In the genomic region with DNA sequence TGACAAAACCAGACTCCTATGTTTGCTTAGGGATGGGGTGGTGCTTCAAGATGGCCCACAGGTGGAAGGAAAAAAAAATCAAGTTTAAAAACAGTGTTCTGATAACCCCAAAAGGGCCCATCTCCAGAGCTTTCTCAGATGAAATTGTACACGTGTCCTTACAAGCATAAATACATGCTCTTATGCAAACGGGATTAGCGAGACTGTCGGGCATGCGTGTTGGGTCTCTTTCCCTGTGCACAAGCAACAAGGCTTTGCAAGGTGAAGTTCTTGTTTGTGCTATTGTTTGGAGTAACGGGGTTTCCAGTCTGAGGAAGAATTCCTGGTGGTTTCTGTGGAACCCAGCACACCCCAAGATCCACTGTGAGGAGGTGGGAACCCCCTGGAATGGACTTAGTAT, we compare ENCODE assay signal across 12 mouse cellular contexts. TPM values are rescaled to one million over a fixed set of nuclear protein-coding genes. Genes with fewer than 3 reads are reported as not detected.
DNase-seq lines count a peak whose midpoint lies in the region; ATAC-seq and TF ChIP-seq lines count a peak whose summit lies in the region.
"Had no signal": no experiment of that assay in that cellular context is flagged by ENCODE, and none has a peak within 500 bp of the region (broad histone marks: within the 10 kb centered on the region; RNA-seq: fewer than 3 reads in every experiment).

No protein-coding gene starts in this region.

- H3K9me3 ChIP-seq in heart, embryonic 13.5 days, result no peaks in the 10 kb centered on the region
- H3K9me3 ChIP-seq in neural tube, embryonic 13.5 days, result no peaks in the 10 kb centered on the region
- H3K9me3 ChIP-seq: heart, embryonic 10.5 days had no signal

- ATAC-seq in heart, embryonic 13.5 days (ENCODE audit: extremely low read depth, insufficient number of reproducible peaks, low FRiP score, low TSS enrichment), result no peak
- no peak for ATAC-seq in neural tube, embryonic 13.5 days (ENCODE audit: low read depth)

- TF ChIP-seq CTCF in cortical plate, adult 2 months (IDR thresholded peaks at IDR 0.05; ENCODE audit: extremely low read depth, insufficient read depth, low read length), result no peak

- TF ChIP-seq POLR2A in cortical plate, adult 2 months (IDR thresholded peaks at IDR 0.05; ENCODE audit: extremely low read depth, insufficient read depth, low read length), result no peak

- peak overlapping the region; percentile 85 for H3K4me2 ChIP-seq in heart, embryonic 13.5 days
- peak overlapping the region; percentile 97 for H3K4me2 ChIP-seq in neural tube, embryonic 13.5 days

- peaks cover 41% of the 10 kb centered on the region for H3K4me1 ChIP-seq in heart, embryonic 13.5 days
- peaks cover 6% of the 10 kb centered on the region for H3K4me1 ChIP-seq in cortical plate, adult 2 months (ENCODE audit: control insufficient read depth, insufficient read depth, low read length)
- peaks cover 40% of the 10 kb centered on the region for H3K4me1 ChIP-seq in neural tube, embryonic 13.5 days (replicated peaks)

- H3K36me3 ChIP-seq in heart, embryonic 13.5 days, result peaks cover 12% of the 10 kb centered on the region
- H3K36me3 ChIP-seq in neural tube, embryonic 13.5 days, result peaks cover 10% of the 10 kb centered on the region

- intact Hi-C loops in left cerebral cortex, postnatal 14 days (cut with DNase I), result no loop called here

- H3K9ac ChIP-seq in heart, embryonic 13.5 days, result peak overlapping the region; percentile 61
- peak overlapping the region; percentile 82; the same call in 1 of the 2 replicates for H3K9ac ChIP-seq in neural tube, embryonic 13.5 days

- H3K27me3 ChIP-seq in heart, embryonic 13.5 days (replicated peaks), result no peaks in the 10 kb centered on the region
- no peaks in the 10 kb centered on the region for H3K27me3 ChIP-seq in neural tube, embryonic 13.5 days

- H3K4me3 ChIP-seq in heart, embryonic 13.5 days, result peak overlapping the region; percentile 65
- H3K4me3 ChIP-seq in cortical plate, adult 2 months (ENCODE audit: insufficient read depth, low read length), result peak overlapping the region; percentile 21
- no peak overlapping the region for H3K4me3 ChIP-seq in neural tube, embryonic 13.5 days

- 82% methylated on average over 6 of the region's 6 CpGs for WGBS in heart, embryonic 13.5 days
- 88% methylated on average over 6 of the region's 6 CpGs for WGBS in neural tube, embryonic 13.5 days

- H3K27ac ChIP-seq in heart, embryonic 13.5 days (replicated peaks), result no peak overlapping the region
- no peak overlapping the region for H3K27ac ChIP-seq in cortical plate, adult 2 months (ENCODE audit: insufficient read depth, low read length)
- H3K27ac ChIP-seq in neural tube, embryonic 13.5 days (replicated peaks), result no peak overlapping the region

- DNase-seq in heart, adult 18-20 months, result no peak
- DNase-seq in left cerebral cortex, postnatal 14 days (ENCODE audit: low spot score in 2 of 2), result peak; percentile 27 to 62
- DNase-seq in left cerebral cortex, adult 9 months (ENCODE audit: low spot score in 2 of 2), result no peak
- no peak for DNase-seq in lung, postnatal 4 days
- no peak for DNase-seq in spleen, adult 18-20 months
- DNase-seq: adrenal gland, postnatal 10 days; cerebellum, adult 11 months; thymus, postnatal 36 days had no signal

RNA-seq across cellular contexts. Expression of a gene that starts 1.6 kb away (rescaled TPM):
- 57.2 and 66.7 TPM in 2 replicates for polyA plus RNA-seq in heart, embryonic 13.5 days (2015; fragmentation: Nextera tagmentation; extraction: Ambion mirVana)
- 100 to 1,000 TPM; 474 to 492 TPM for total RNA-seq in heart, adult 18-20 months (2021)
- 100 to 1,000 TPM; 136 to 148 TPM for total RNA-seq in left cerebral cortex, postnatal 14 days (2021)
- polyA plus RNA-seq in cortical plate, adult 2 months (2012; rRNA removed), result 171 and 175 TPM in 2 replicates
- polyA plus RNA-seq in neural tube, embryonic 13.5 days (2015; fragmentation: Nextera tagmentation; extraction: Ambion mirVana), result 23.9 and 24.6 TPM in 2 replicates

RNA-seq across cellular contexts. Expression of a gene that starts 2.6 kb away (rescaled TPM):
- polyA plus RNA-seq in heart, embryonic 13.5 days (2015; fragmentation: Nextera tagmentation; extraction: Ambion mirVana), result 92.2 and 104 TPM in 2 replicates
- total RNA-seq in heart, adult 18-20 months (2021), result 100 to 1,000 TPM; 118 to 130 TPM
- total RNA-seq in left cerebral cortex, postnatal 14 days (2021), result 100 to 1,000 TPM; 125 to 126 TPM
- polyA plus RNA-seq in cortical plate, adult 2 months (2012; rRNA removed), result 88.6 and 89.2 TPM in 2 replicates
- 137 and 140 TPM in 2 replicates for polyA plus RNA-seq in neural tube, embryonic 13.5 days (2015; fragmentation: Nextera tagmentation; extraction: Ambion mirVana)

RNA-seq across cellular contexts. Expression of a gene that starts 25.4 kb away (rescaled TPM):
- polyA plus RNA-seq in heart, embryonic 13.5 days (2015; fragmentation: Nextera tagmentation; extraction: Ambion mirVana), result 9.1 and 9.3 TPM in 2 replicates
- 1 to 10 TPM; 7.3 to 9.8 TPM for total RNA-seq in heart, adult 18-20 months (2021)
- 1 to 10 TPM; 8.5 to 9.8 TPM for total RNA-seq in left cerebral cortex, postnatal 14 days (2021)
- polyA plus RNA-seq in cortical plate, adult 2 months (2012; rRNA removed), result 7.7 and 8.3 TPM in 2 replicates
- polyA plus RNA-seq in neural tube, embryonic 13.5 days (2015; fragmentation: Nextera tagmentation; extraction: Ambion mirVana), result 13.1 and 14.3 TPM in 2 replicates

Comparison
In these comparisons a context has a peak if more than half of its experiments do, and no peak if none do; other contexts are left out.
1. DNase-seq: peak in left cerebral cortex, postnatal 14 days (2 of 2); none in heart, adult 18-20 months (0 of 2), left cerebral cortex, adult 9 months (0 of 2), lung, postnatal 4 days (0 of 2) and spleen, adult 18-20 months (0 of 2).